Mouse (Mus musculus) Patski (cell line): Measurements from ENCODE around the gene Kif23. TPM values are rescaled to one million over a fixed set of nuclear protein-coding genes. Genes with fewer than 3 reads are reported as not detected.

Experiments used
- ATAC-seq: fragments of 100-300 bp; one replicate; pipeline ENCODE4 v1.8.0; 2021
- CTCF ChIA-PET: fragments of 350-600 bp; sonication (Branson Sonifier 250); formaldehyde crosslinking; loops from one replicate; lab custom pipeline; 2022; ENCODE audit warnings: inconsistent platforms; lab: Charles Lee
- POLR2A ChIA-PET: fragments of 350-600 bp; sonication (Branson Sonifier 250); formaldehyde crosslinking; loops from one replicate; lab custom pipeline; 2022; ENCODE audit warnings: antibody characterized with exemption, inconsistent platforms; lab: Charles Lee
- DNase-seq: peaks from one replicate; pipeline ENCODE4 v3.0.0-alpha.2; 2011; ENCODE audit warnings: low read depth, low spot score
- H3K27me3 ChIP-seq: fragments of 371-371 bp; one replicate; pipeline ENCODE4 v1.5.1; 2021
- CTCF ChIP-seq: fragments of 100-300 bp; IDR thresholded peaks from one replicate; pipeline ENCODE4 v1.5.1; 2021
- in situ Hi-C: fragments of 300-500 bp; cut with MboI; formaldehyde crosslinking; loops from 3 replicates; pipeline ENCODE4 v1.11.1; 2018; ENCODE audit warnings: low pct_unique_long_range_greater_than_20kb, mixed read lengths
- polyA plus RNA-seq: library from polyadenylated mRNA; unstranded; gene quantifications from one replicate; pipeline ENCODE4 v1.2.3, GENCODE M21; 2021

The Kif23 gene
- polyA plus RNA-seq, 1 experiment from 2014 or later: 76.6 TPM

- CTCF ChIA-PET: no interaction called here
These were observed 29.6 kb downstream of the Kif23 start for GRCm38 (mm10) chr9:61916986-61917385.

GRCm38 (mm10) chr9:61915393-61916005 is 31.1 kb downstream of the Kif23 start:
- ChIA-PET CTCF (interaction anchor here (0.7 to 1.1 kb wide), 3 partner anchors 9 to 1057 kb away, joined by 3 to 5 read pairs (median 3); no protein-coding TSS in a partner anchor), POLR2A (interaction anchor here (1.4 kb wide), 1 partner anchor 21 kb away, joined by 4 read pairs; no protein-coding TSS in a partner anchor)
- ATAC-seq (no peak), DNase-seq (no peak)
- H3K27me3 ChIP-seq: no peaks in the 10 kb centered on the region
- in situ Hi-C loops: no loop called here
- no peak for TF ChIP-seq CTCF

More at GRCm38 (mm10) chr9:61916986-61917385, 29.6 kb downstream of the Kif23 start:
- ATAC-seq: no peak
- POLR2A ChIA-PET: no interaction called here
- H3K27me3 ChIP-seq: no peaks in the 10 kb centered on the region
- no peak for DNase-seq
- in situ Hi-C loops: no loop called here
- no peak for TF ChIP-seq CTCF

- no peak for ATAC-seq
- CTCF ChIA-PET: interaction anchor here (1.1 kb wide), 1 partner anchor 10 kb away, joined by 5 read pairs; no protein-coding TSS in a partner anchor
- POLR2A ChIA-PET: interaction anchor here (1.1 to 1.4 kb wide), 3 partner anchors 15 to 26 kb away, joined by 3 to 4 read pairs (median 3); no protein-coding TSS in a partner anchor
- no peak for TF ChIP-seq CTCF
- in situ Hi-C loops: no loop called here
- H3K27me3 ChIP-seq: no peaks in the 10 kb centered on the region
- DNase-seq: no peak
These were observed 31.7 kb downstream of the Kif23 start for GRCm38 (mm10) chr9:61914917-61915300.

GRCm38 (mm10) chr9:61914203-61914916 is 32.2 kb downstream of the Kif23 start, which contains the start of gene Rplp1:
TSS of gene Rplp1 (minus strand) at chr9:61914542.
- TF ChIP-seq CTCF: no peak
- ChIA-PET POLR2A (interaction anchor here (1.1 to 1.7 kb wide), 4 partner anchors 10 to 32 kb away, joined by 3 to 4 read pairs (median 4); partner anchors contain the start of gene Kif23), CTCF (interaction anchor here (1.1 to 1.4 kb wide), 2 partner anchors 10 kb away, joined by 4 to 5 read pairs; no protein-coding TSS in a partner anchor)
- no peaks in the 10 kb centered on the region for H3K27me3 ChIP-seq
- DNase-seq (peak; percentile 83), ATAC-seq (peak; percentile 81)
- in situ Hi-C loops: no loop called here

- no peak for TF ChIP-seq CTCF
- DNase-seq: no peak
- CTCF ChIA-PET: interaction anchor here (0.8 kb wide), 1 partner anchor 30 kb away, joined by 4 read pairs; no protein-coding TSS in a partner anchor
- no peak for ATAC-seq
- POLR2A ChIA-PET: no interaction called here
- H3K27me3 ChIP-seq: no peaks in the 10 kb centered on the region
- in situ Hi-C loops: no loop called here
These were observed 35.1 kb downstream of the Kif23 start for GRCm38 (mm10) chr9:61911300-61912128.

- in situ Hi-C loops: no loop called here
These were observed 35.9 kb downstream of the Kif23 start for GRCm38 (mm10) chr9:61910526-61911256.

GRCm38 (mm10) chr9:61909633-61910032 is 36.9 kb downstream of the Kif23 start:
- in situ Hi-C loops: no loop called here
- TF ChIP-seq CTCF: no peak
- no peaks in the 10 kb centered on the region for H3K27me3 ChIP-seq
- DNase-seq (no peak), ATAC-seq (no peak)
- CTCF ChIA-PET: interaction anchor here (1.2 to 1.4 kb wide), 2 partner anchors 12 to 35 kb away, joined by 3 read pairs; no protein-coding TSS in a partner anchor
- POLR2A ChIA-PET: no interaction called here

More at GRCm38 (mm10) chr9:61910526-61911256, 35.9 kb downstream of the Kif23 start:
- ChIA-PET CTCF (interaction anchor here (0.8 to 1.4 kb wide), 2 partner anchors 31 to 34 kb away, joined by 3 to 4 read pairs; no protein-coding TSS in a partner anchor), POLR2A (no interaction called here)
- DNase-seq (no peak), ATAC-seq (no peak)
- TF ChIP-seq CTCF: no peak
- no peaks in the 10 kb centered on the region for H3K27me3 ChIP-seq

GRCm38 (mm10) chr9:61908832-61909407 is 37.7 kb downstream of the Kif23 start:
- CTCF ChIA-PET: interaction anchor here (1.2 kb wide), 1 partner anchor 11 kb away, joined by 3 read pairs; no protein-coding TSS in a partner anchor
- no peaks in the 10 kb centered on the region for H3K27me3 ChIP-seq
- no peak for ATAC-seq
- no peak for TF ChIP-seq CTCF
- no peak for DNase-seq
- in situ Hi-C loops: no loop called here
- POLR2A ChIA-PET: no interaction called here

GRCm38 (mm10) chr9:61908341-61908740 is 38.2 kb downstream of the Kif23 start:
- H3K27me3 ChIP-seq: no peaks in the 10 kb centered on the region
- ChIA-PET CTCF (no interaction called here), POLR2A (no interaction called here)
- ATAC-seq (no peak), DNase-seq (no peak)
- no peak for TF ChIP-seq CTCF
- in situ Hi-C loops: no loop called here
